Mouse (Mus musculus): ENCODE results near the gene Syne4.
A peak's percentile ranks its signal among the peaks of the same experiment; 100 is the strongest.

The Syne4 gene

GRCm38 (mm10) chr7:30314721-30315155 is at the start of gene Syne4:
Gene Syne4, plus strand, starts transcription at chr7:30314807.
- DNase-seq (ENCODE audit: low spot score), result no peak

DNA sequence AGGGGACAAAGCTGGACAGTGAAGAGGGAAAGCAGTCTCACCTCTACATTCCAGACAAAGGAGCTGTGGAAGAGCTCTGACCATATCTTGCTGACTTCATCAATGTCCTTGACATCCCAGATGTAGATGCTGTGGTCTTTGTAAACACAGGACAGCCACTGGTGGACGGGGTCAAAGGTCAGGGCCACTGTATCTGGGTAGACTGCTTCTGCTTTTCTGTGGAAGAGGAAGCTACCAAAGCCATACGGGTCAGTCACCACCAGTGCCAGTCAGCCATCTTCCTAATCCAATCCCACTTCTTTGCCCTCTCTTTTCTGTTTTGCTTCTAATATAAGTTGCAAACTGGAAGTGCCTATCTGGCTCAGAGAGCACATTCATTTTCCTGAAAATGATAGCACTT is 49.6 kb upstream of the Syne4 start:
- DNase-seq (ENCODE audit: low spot score), result no peak

GRCm38 (mm10) chr7:30265531-30265930 is 49.1 kb upstream of the Syne4 start:
- no peak for DNase-seq (ENCODE audit: low spot score)

- DNase-seq (ENCODE audit: low spot score), result no peak
Observed at GRCm38 (mm10) chr7:30265935-30266334, 48.7 kb upstream of the Syne4 start.

DNA sequence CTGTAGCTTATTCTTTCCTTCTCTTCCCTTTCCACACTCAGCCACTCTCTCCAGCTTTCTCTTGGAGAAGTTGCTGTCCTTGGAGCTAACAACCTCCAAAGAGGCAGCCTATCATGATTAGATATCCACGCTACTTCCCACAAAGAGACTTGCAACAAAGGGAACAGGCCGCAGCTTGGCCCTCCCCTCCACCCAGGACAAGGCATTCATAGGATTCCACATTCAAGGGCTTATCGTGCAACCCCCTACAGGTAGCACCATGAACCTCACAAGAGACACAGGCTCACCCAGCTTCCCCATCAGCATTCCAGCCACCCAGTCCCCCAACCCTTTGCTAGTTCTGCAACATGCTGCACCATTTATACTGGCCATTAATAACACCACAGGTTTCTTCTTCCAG is 47.8 kb upstream of the Syne4 start:
- DNase-seq (ENCODE audit: low spot score), result no peak

DNA sequence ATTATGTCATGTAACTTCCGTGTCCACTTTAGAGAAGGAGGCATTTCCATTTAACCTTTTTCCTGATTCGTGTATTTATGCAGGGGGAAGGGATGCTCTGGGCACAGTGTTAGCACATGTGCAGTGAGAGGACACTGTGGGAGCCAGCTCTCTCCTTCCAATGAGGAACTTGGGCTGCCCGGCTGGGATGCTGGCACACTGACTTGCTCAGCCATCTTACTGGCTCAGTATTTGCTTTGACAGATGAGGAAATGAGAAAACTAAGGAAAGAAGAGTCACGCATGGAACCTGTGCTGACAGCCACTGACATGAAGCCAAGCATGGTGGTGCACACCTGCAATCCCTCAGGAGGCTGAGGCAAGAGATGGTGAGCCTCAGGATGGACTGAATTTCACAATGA is 45.0 kb upstream of the Syne4 start:
- DNase-seq (ENCODE audit: low spot score), result no peak

- DNase-seq (ENCODE audit: low spot score), result no peak
Observed at GRCm38 (mm10) chr7:30274383-30274782, 40.2 kb upstream of the Syne4 start.

DNA sequence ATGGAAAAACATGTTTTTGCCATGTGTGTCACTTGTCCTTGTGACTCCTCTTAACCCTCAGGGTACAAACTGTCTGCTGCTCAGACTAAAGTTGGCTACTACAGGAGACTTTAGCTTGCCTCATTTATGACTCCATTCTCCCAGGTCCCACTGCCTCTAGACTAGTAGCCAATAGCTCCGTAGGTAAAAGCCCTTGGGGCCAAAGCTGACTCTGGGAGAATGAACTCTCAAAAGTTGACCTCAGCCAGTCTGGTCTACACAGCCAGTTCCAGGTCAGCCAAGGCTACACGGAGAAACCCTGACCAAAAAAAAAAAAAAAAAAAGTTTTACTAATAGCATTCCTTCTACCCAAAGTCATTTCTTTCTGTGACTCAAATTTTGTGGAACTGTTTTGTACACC is 35.7 kb upstream of the Syne4 start:
- DNase-seq (ENCODE audit: low spot score), result no peak

GRCm38 (mm10) chr7:30279536-30279935 is 35.1 kb upstream of the Syne4 start:
- DNase-seq (ENCODE audit: low spot score), result no peak

- peak; percentile 90 for DNase-seq (ENCODE audit: low spot score)
Observed at GRCm38 (mm10) chr7:30279951-30280669, 34.5 kb upstream of the Syne4 start, which contains the start of the genes Thap8 and Wdr62. Gene Thap8, plus strand, starts transcription at chr7:30280094. Gene Wdr62, minus strand, starts transcription at chr7:30280419.

DNA sequence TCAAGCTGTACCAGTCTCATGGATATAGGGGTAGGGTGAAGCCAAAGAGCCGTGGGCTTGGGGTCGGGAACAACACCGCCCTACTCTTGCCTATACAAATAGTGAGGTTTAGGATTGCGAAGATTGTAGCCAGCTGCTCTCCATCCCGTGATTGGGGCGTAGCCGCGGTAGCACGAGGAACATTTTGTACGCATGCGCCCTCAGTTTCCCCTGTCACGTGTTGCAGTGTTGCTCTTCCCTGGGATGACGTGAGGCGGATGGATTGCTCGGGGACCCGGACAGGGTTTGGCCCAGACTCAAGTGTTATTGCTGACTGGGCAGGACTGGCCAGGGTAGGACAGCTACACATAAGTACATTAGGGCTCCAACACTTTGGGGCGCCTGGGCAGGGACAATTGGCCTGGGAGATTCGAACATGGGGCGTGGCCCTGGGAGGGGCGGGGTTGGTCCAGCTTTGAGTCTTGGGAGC is 33.9 kb upstream of the Syne4 start:
- DNase-seq (ENCODE audit: low spot score), result peak; percentile 79

DNA sequence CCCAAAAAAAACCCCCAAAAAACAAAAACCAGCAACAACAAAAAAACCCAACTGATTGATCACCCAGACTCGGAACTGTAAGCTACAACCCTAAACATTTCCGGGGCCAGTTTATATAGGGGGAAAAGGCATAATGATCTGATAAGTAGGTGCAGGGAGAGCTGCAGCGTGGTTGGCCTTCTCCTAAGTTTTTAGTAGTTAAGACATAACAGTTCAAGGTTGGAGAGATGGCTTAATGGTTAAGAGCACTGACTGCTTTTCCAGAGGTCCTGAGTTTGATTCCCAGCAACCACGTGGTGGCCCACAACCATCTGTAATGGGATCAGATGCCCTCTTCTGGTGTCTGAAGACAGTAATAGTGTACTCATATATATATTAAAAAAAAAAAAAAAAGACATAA is 33.1 kb upstream of the Syne4 start:
- no peak for DNase-seq (ENCODE audit: low spot score)

- no peak for DNase-seq (ENCODE audit: low spot score)
Observed at GRCm38 (mm10) chr7:30282740-30283139, 31.9 kb upstream of the Syne4 start.

GRCm38 (mm10) chr7:30286701-30287410 is 27.8 kb upstream of the Syne4 start:
- DNase-seq (ENCODE audit: low spot score), result no peak

DNA sequence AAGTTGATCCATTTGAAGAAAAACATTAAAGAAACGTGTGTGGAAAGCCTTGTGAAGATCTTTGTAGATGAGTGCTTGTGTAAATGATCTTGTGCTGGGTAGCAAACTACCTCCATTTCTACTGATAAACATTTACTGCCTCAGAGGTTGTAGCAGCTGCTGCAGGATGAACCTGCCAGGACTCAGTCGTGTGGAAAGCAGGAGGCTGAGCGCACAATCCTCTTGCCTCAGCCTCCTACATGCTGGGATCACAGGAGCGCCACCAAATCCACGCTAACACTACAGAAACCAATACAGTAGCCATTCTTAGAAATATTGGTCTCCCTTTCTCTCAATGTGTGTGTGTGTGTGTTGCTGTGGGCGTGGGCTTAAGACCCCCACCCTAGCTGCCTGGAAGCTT is 26.6 kb upstream of the Syne4 start:
- DNase-seq (ENCODE audit: low spot score), result no peak

DNA sequence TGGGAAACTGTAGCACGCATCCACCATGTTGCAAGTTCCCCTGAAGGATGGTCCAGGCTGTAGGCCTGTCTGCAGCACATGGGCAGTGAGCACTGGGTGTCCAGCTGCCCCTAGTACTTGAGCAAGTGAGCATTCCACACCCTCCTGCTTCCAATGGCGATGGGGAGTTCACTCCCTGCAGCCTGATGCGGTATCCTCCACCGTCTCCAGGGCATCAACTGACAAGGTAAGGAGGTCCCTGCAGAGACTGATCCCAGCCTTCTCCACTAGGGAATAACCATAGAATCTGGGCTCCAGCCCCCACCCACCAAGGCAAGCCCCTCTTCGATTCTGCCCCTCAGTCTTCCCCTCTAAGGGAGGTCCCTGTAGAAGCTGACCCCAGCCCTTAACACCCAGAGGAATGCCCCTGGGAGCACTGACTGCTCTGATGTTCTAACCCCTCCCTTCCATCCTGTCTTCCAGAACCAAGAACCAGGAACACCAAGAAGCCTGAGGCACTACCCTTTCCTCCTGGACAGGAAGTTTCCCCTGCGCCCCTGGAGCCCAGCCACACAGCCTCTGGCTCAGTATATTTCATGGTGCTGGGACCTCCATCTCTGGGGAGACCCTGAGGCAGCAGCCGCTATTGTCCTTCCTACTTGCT is 25.4 kb upstream of the Syne4 start:
- no peak for DNase-seq (ENCODE audit: low spot score)

DNA sequence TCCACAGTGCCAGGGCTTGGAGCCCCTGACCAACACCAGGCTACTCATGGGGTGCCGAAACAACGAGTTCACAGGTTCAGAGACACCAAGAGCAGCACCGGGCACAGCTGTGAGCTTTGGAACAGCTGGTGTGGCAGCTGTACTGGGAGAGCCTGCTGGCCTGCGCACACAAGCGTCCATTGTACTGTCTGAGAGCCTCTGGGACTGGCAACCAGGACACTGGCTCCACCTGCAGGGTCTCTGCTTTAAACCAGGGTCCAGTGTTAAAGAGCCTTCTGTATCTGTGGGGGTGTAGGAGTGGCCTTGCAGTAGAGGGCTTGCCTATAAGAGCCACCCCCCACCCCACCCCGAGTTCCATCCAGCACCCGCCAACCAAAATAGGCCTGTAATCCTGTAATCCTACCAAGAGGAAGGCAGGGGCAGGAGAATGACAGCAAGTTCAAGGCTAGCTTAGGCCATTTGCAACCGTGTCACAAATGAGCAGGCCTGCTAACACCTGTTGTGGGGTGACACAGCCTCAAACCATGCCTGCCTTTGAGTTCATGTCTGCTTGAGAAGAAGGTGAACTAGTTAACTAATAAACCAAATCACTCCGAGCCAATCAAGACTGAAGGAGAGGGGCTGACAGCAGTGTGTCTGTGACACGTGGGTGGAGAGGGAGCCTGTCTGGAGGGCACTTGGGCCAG is 24.8 kb upstream of the Syne4 start:
- no peak for DNase-seq (ENCODE audit: low spot score)

DNA sequence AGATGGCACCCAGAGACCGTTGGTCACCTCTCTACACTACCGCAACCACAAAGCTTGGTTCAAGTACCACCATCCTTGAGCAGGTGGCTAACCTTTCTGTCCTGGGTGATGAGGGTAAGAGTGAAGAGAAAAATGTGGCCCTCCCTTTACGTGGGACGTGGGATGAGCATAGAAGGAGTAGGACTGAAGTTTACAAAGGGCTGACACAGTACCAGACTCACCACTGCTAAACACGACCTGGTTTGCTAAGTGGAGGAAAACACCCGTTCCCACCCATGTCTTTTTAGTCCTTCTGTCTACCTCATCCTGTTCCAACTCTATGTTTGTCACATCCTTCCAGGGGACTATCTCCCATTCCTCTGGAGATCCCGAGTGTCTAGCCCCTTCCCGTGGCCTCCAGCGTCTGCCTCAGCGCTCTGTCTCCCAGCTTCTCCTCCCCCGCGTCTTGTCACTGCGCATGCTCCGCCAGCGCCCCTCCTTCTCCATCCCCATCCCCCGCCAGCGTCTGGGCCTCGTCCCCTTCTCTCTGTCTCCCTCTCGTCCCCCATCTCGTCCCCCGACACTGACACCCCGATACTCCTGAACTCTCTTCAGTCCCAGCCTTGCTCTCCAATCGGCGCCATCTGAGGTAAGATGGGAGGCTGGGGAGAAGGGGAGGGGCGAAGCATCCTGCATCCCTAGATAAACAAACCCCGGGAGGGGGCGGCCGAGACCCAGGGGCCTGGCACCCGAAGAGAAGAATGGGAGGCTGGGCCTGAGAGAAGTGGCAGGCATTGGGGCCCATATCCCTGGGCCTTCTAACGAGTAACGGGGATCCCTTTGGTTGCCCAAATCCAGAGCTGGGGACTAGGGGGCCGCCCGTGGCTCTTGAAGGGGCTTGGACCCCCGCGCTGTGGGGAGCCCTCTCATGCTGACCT is 23.1 kb upstream of the Syne4 start, which contains the start of gene Clip3:
Gene Clip3, plus strand, starts transcription at position 514 of the 917 bp plus-strand sequence.
- DNase-seq (ENCODE audit: low spot score), result peak; percentile 75

DNA sequence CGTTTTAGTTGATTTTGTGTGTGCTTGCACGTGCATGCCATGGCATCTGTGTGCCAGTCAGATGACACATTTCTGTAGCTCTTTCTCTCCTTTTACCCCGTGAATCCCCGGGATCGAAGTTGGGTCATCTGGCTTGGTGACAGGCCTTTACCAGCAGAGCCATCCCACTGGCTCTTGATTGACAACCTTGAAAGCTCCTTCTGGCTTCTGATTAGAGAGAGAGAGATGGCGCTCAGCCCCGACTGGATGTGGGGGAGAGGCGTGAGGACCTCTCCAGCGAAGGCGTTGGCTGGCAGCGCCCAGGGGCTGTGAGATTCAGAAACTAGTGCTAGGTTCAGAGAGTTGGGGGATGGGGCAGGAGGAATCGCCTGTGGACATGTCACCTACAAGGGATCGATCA is 20.8 kb upstream of the Syne4 start:
- DNase-seq (ENCODE audit: low spot score), result peak; percentile 32

DNA sequence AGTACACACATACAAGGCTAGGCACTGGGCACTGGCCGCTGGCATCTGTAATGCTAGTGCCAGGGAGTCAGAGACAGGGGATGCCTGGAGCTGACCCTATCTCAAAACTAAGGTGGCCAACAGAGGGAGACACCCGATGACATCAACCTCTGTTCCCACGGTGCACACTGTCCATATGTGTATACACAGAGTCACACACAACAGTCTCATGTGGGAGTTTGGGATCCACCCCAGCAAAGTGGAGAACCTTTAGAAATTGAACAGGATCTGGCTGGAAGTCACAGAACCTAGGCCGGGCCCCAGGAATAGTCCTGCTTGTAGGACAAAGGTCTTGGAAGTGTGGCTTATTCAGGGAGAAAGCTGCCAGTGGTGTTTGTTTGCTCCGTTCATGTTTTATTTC is 20.3 kb upstream of the Syne4 start:
- no peak for DNase-seq (ENCODE audit: low spot score)

DNA sequence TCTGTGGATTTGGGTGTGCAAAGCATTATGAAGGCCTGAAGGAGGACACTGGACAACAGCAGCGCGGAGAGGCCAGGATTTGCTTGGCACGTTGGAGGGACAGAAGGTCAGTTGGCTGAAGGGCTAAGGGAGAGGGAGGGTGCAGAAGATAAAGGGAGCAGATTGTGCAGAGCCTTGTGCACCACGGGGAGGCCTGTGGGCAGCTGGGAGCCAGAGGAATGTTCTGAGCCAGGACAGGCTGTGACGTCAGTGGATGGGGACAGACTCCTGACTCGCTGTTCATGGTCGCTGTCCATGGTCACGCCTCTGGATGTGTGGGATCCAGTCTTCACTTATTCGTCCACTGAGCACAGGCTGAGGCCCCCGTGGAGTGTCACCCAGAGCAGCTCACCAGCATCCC is 19.5 kb upstream of the Syne4 start:
- DNase-seq (ENCODE audit: low spot score), result peak; percentile 55
